Mouse (Mus musculus) heart, adult 8-10 months (tissue): ENCODE measurements around the gene Sigirr. TPM values are rescaled to one million over a fixed set of nuclear protein-coding genes. Genes with fewer than 3 reads are reported as not detected.
A peak's percentile ranks its signal among the peaks of the same experiment; 100 is the strongest.

ENCODE experiments used
- DNase-seq: peaks from one replicate; pipeline ENCODE4 v3.0.0; 2022; ENCODE audit warnings: low spot score
- total RNA-seq, 4 experiments: library from RNA; stranded (reverse); gene quantifications; 2 replicates each; pipeline ENCODE4 v1.2.4; 2022

The Sigirr gene
- total RNA-seq, result 1 to 10 TPM; 4.8 to 6.5 (median 5.6) TPM

- DNase-seq, result no peak
Measured at GRCm38 (mm10) chr7:141099911-141100691, at the start of gene Sigirr. Gene Sigirr, minus strand, starts transcription at chr7:141100572.

DNA sequence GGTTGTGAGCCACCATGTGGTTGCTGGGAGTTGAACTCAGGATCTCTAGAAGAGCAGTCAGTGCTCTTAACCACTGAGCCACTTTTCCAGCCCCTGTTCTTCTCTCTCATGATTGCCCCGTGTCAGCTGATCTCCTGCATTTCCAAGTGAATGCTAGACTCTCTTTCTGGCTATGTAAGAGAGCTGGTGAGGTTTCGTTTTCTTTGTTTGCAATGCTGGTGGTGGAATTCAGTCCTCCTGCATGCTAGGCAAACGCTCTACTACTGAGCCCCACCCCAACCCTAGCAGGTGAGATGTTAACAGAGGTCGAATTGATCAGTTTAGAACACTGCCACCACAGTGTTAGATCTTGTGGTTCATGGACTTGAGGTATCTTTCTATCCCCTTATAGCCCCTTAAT lies 48.3 kb upstream of the Sigirr start:
- no peak for DNase-seq

DNA sequence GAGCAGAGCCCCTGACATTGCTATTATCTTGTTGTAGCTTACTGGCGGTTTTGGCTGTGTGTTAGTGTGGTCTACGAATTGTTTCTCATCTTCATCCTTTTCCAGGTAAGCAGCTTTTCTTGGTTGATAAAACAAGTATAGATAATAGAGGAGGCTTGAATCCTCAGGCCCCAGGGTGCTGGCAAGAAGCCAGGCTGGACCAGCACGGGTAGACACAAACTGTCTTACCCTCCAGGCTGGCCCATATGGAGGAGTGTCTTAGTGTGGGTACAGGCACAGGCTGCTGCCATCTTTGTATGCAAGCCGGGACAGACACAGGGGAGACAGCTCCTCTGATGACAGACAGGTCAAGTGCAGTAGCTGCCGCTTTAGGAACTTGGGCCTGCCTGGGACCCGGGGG lies 46.7 kb upstream of the Sigirr start:
- DNase-seq, result no peak

GRCm38 (mm10) chr7:141146043-141146595 lies 45.7 kb upstream of the Sigirr start:
- DNase-seq, result no peak

- no peak for DNase-seq
Measured at GRCm38 (mm10) chr7:141145403-141145802, 45.0 kb upstream of the Sigirr start.

DNA sequence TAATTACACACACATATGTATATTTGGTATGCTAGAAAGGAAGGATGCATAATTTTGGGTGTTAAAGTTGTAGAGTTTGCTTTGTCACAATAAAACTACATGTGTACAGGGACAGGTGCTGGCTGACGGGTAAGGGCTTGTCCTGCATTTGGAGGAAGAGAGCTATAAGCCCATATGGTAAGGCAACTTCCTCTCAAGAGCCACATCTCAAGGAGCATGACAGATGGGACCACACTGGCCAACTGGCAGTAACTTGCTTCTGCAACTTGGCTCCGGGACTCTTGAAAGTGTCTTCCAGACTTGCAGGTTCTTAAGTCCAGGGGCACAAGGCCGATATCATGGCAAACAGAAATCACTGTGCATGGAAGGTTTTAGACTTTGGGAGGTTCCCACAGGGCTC lies 44.3 kb upstream of the Sigirr start:
- DNase-seq, result no peak

DNA sequence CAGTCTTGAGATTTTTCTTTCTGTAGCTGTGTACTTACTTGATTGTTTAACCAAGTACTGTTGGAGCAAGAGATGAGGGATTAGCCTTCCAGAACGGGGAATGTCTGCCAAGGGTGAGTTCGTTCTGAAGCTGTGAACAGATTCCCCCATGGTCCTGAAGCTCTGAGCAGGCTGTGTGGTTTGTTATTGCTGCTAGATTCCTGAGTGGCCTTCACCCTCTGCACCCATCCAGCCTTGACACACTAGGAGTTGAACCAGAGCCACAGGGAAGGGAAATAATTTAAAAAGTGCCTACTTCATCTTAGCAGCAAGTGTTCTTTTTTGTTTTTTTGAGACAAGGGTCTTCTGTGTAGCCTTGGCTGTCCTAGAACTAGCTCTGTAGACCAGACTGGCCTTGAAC lies 43.5 kb upstream of the Sigirr start:
- no peak for DNase-seq

- DNase-seq, result no peak
Measured at GRCm38 (mm10) chr7:141143112-141143511, 42.7 kb upstream of the Sigirr start.

- DNase-seq, result no peak
Measured at GRCm38 (mm10) chr7:141141326-141141725, 41.0 kb upstream of the Sigirr start.

- DNase-seq, result no peak
Measured at GRCm38 (mm10) chr7:141131904-141132755, 31.8 kb upstream of the Sigirr start.

DNA sequence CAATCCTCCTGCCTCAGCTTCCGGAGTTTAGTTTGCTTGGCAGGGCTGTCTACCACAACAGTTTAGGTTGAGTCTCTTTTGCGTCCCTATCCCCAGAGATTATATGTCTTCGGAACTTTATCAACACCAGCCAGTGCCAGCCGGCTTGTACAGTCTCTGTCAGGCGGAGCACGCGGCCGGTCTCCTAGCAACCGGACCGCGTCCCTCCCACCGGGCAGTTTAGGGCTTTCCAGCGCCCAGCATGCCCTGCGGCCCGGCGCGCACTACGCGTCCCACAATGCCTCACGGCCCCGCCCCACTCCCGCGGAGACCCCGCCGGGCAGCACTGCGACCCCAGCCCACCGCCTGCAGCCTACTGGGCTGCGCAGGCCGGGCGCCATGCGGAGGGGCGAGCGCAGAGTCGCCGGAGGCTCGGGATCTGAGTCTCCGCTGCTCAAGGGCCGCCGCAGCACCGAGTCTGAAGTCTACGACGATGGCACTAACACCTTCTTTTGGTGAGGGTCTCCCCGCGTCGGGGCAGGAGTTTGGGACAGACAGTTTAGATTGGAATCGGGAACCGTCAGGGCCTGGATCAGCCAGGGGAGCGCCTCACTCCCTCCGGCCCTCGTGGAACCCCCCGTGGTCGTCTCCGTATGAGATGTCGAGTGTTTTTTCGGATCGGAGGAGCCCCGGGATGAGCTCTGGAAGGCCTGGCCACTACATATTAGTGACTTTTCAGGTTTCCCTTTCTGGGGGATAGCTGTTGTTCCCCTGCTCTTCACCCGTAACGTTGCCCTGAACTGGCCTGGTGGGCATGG lies 30.9 kb upstream of the Sigirr start:
- peak; percentile 76 for DNase-seq

DNA sequence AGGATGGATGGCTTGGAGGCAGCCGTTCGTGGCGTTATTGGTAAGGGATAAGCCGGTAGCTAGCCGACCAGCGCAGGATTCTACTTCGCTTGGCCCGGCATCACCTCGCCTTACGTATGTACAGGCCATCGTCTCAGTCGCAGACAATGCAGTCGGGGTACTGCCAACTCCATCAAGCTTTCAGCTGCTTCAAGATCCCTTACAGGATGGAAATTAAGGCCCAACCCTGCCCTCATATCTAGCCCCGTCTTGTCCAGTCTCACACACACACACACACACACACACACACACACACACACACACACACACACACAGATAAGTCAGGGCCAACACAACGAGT lies 23.1 kb upstream of the Sigirr start:
- DNase-seq, result no peak

DNA sequence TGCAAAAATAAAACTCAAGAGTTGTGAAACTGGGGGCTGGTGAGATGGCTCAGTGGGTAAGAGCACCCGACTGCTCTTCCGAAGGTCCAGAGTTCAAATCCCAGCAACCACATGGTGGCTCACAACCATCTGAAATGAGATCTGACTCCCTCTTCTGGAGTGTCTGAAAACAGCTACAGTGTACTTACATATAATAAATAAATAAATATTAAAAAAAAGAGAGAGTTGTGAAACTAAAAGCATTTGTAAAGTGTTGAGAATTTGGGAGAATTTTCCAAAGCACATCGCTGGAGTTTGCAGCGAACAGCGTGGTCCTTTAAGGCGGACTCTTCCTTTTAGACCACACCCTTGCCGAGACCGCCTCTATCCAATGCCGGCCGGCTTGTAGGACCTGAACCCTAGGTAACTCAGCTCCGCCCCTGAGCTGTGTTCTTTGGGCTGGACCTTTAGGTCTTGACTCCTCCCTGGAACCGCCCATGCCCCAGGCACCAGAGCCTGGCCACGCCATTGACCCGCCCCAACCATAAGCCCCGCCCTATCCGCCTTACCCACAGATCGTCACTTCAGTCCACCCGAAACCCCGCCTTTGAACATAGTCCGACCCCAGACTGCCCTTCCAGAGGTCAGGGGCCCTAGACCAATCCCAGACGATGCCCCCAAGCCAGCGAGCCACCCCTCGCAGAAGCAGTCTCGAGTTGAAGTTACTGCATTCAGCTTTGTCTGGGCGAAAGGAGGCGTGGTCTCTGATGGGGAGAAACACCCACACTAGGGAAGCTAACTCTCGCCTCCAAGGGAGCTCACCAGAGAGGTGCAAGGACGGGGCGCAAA lies 22.5 kb upstream of the Sigirr start:
- peak; percentile 93 for DNase-seq

- DNase-seq, result peak; percentile 57
Measured at GRCm38 (mm10) chr7:141122245-141122644, 21.9 kb upstream of the Sigirr start, which contains the start of gene Ptdss2. Gene Ptdss2, plus strand, starts transcription at chr7:141122382.

GRCm38 (mm10) chr7:141121051-141121531 lies 20.7 kb upstream of the Sigirr start:
- DNase-seq, result no peak

DNA sequence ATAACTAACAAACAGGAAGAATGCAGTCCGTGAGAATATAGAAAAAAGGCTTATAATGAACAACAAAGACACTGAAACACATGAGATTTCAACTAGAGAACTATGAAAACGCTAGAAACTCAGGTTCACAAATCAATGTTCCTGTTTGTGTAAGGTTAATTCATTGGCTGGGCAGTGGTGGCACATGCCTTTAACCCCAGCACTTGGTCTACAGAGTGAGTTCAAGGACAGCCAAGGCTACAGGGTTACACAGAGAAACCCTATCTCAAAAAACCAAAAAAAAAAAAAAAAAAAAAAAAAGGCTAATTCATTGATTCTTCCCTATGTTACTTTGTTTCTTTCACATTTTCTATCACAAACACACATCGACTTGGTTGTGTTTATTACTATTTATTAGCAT lies 20.2 kb upstream of the Sigirr start:
- no peak for DNase-seq

GRCm38 (mm10) chr7:141119487-141119886 lies 19.1 kb upstream of the Sigirr start:
- no peak for DNase-seq

- no peak for DNase-seq
Measured at GRCm38 (mm10) chr7:141117636-141118035, 17.3 kb upstream of the Sigirr start, which contains the start of gene Ano9. Gene Ano9, minus strand, starts transcription at chr7:141117806.

DNA sequence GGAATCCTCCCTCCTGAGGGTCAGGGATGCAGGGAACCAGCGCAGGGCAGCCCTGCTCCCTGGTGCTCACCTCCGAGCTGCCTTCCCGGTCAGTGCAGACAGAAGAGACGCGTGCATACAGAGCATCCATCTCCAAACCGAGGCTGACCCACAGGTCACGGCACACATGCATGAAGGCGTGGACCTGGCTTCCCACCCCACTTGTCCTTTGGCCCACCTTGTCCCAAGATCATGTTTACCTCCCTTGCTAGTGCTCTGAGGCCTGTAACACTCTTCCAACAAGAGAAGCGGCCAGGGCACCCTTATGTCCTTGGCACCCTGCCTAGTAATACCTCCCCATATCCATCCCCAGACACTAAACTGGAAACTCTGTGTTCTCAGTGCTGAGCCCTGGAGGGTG lies 15.5 kb upstream of the Sigirr start:
- no peak for DNase-seq

DNA sequence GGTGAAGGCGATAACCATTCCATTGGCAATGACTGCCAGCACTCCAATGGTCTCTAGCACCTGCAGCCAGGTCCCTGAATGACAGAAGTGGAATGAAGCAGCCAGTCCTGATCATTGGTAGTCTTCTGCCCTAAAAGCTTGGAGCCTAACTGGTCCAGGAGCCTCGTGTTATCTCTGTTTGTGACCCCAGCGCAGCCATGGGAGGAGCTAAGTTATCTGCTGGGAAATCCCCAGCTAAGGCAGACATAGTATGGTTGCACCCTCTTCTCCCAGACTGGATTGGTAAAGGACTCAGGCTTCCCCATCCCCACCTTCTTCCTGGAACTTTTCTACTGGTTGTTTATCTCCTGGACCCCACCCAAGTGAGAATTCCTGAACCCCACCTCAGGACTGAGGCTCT lies 2.8 kb upstream of the Sigirr start:
- no peak for DNase-seq

DNA sequence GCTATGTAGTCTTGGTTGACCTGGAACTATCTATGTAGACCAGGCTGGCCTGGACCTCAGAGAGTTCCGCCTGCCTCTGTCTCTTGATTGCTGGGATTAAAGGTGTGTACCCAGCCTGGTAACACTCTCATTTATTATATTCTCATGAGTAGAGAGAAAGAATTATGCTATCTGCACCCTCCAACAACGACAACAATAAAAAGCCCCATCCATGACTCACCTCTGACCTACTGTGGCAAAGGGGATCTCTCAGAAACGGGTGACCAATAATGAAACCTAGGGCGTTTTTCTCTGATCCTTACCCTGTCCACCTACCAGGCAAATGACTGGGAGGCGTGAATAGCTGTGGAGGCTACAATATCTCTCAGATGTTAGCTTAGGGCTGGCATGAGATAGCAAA lies 3.2 kb downstream of the Sigirr start:
- no peak for DNase-seq
